Mouse (Mus musculus): ENCODE measurements around the gene Gstk1. TPM values are rescaled to one million over a fixed set of nuclear protein-coding genes. Genes with fewer than 3 reads are reported as not detected.
A peak's percentile ranks its signal among the peaks of the same experiment; 100 is the strongest.

Gene Gstk1
- polyA plus RNA-seq, 1 experiment from 2014 or later: 33.3 TPM

DNA sequence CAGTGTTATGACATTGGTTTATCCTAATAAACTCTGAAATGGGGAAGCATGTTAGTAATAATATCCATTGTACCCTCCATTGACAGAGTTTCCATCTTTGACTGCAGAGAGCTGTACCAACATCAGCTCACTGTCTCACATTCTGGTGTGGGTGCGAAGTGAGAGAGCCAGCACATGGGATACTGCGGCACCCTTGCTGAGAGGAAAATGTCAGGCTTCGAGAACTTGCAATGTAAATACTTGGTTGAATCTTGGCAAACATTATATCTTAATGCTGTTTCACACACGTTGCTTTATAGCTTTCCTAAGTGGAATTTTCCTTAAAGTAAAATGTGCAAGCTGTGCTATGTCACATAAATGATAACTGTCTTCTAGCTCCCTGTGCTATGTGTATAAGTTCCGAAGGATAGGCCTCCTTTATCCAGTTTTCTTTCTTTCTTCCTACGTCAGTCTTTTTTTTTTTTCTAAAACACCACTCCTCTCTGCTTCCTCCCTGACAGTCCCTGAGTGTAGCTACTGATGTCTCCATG is 8.4 kb upstream of the Gstk1 start:
- no peak overlapping the region for H3K4me3 ChIP-seq (ENCODE audit: low read length)
- no peak for ATAC-seq (ENCODE audit: low FRiP score, low TSS enrichment)
- WGBS: 72% methylated on average over 6 of the region's 6 CpGs

DNA sequence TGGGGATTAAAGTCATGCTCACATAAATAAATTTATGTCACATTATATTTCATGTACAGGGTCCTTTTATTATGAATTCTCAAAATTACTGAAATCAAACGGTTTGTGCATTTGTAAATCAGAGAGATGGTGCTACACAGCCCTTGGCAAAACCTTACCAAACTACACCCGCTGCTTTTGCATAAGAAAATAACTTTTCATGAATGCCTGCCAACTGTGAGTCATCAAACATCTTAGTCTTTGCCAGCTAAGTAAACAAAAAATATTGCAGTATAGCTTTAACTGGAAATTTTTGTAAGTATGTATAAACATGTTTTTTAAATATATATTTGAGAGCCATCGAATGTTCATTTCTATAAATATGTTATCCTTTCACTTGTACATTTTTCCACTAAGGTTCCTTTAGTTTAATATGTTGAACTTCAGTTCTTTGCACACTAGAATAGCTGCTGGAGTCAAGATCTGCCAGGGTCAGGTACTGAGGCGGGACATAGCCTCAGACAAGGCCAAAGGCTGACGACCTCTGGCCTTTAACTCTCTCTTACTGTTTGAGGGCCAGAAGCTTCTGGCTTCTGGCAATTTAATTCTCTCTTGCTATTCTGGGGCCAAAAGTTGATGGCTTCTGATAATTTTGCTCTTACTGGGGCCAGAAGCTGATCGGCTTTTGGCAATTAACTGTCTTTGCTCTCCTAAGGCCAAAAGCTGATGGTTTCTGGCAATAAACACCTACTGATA is 4.3 kb upstream of the Gstk1 start:
- Histone ChIP-seq H3K9ac (ENCODE audit: low read depth, low read length) (no peak overlapping the region), H3K4me1 (ENCODE audit: control insufficient read depth, insufficient read depth, low read length) (no peaks in the 10 kb centered on the region), H3K36me3 (ENCODE audit: control insufficient read depth, insufficient read depth, low read length) (no peaks in the 10 kb centered on the region), H3K27me3 (ENCODE audit: control insufficient read depth, insufficient read depth, low read length) (no peaks in the 10 kb centered on the region), H3K4me3 (ENCODE audit: low read length) (no peak overlapping the region), H3K4me2 (replicated peaks; ENCODE audit: low read depth, low read length) (no peak overlapping the region), H3K27ac (ENCODE audit: low read depth, low read length) (no peak overlapping the region), H3K9me3 (ENCODE audit: control insufficient read depth, low read length) (no peaks in the 10 kb centered on the region)
- 77% methylated on average over 6 of the region's 6 CpGs for WGBS
- ATAC-seq (ENCODE audit: low FRiP score, low TSS enrichment): no peak

More for the DNA sequence above, 8.4 kb upstream of the Gstk1 start:
- H3K4me2 ChIP-seq (replicated peaks; ENCODE audit: low read depth, low read length): no peak overlapping the region
- H3K27me3 ChIP-seq (ENCODE audit: control insufficient read depth, insufficient read depth, low read length): no peaks in the 10 kb centered on the region
- no peaks in the 10 kb centered on the region for H3K36me3 ChIP-seq (ENCODE audit: control insufficient read depth, insufficient read depth, low read length)
- H3K9me3 ChIP-seq (ENCODE audit: control insufficient read depth, low read length): no peaks in the 10 kb centered on the region
- H3K27ac ChIP-seq (ENCODE audit: low read depth, low read length): no peak overlapping the region
- no peaks in the 10 kb centered on the region for H3K4me1 ChIP-seq (ENCODE audit: control insufficient read depth, insufficient read depth, low read length)
- H3K9ac ChIP-seq (ENCODE audit: low read depth, low read length): no peak overlapping the region

DNA sequence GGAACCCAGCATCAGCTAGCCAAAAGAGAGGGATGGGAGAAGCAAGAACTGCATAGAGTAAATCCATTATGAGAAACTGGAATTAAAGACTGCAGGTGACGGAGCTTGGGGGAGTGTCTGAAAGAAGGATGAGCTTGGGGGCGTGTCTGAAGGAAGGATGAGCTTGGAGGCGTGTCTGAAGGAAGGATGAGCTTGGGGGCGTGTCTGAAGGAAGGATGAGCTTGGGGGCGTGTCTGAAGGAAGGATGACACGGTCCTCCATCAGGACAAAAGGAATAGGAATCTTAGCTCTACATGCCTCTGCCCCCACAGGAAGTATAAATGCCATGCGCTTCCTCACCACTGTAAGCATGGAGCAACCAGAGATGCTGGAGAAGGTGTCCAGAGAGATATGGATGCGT is 1.4 kb downstream of the Gstk1 start:
- Histone ChIP-seq H3K27ac (ENCODE audit: low read depth, low read length) (no peak overlapping the region), H3K4me1 (ENCODE audit: control insufficient read depth, insufficient read depth, low read length) (no peaks in the 10 kb centered on the region), H3K27me3 (ENCODE audit: control insufficient read depth, insufficient read depth, low read length) (no peaks in the 10 kb centered on the region), H3K9me3 (ENCODE audit: control insufficient read depth, low read length) (no peaks in the 10 kb centered on the region), H3K9ac (ENCODE audit: low read depth, low read length) (no peak overlapping the region), H3K4me3 (ENCODE audit: low read length) (peak overlapping the region; percentile 3; the same call in 1 of the 2 replicates), H3K4me2 (replicated peaks; ENCODE audit: low read depth, low read length) (peak overlapping the region; percentile 24; the same call in 1 of the 2 replicates), H3K36me3 (ENCODE audit: control insufficient read depth, insufficient read depth, low read length) (no peaks in the 10 kb centered on the region)
- WGBS: 13% methylated on average over 8 of the region's 8 CpGs
- peak; percentile 50 for ATAC-seq (ENCODE audit: low FRiP score, low TSS enrichment)

DNA sequence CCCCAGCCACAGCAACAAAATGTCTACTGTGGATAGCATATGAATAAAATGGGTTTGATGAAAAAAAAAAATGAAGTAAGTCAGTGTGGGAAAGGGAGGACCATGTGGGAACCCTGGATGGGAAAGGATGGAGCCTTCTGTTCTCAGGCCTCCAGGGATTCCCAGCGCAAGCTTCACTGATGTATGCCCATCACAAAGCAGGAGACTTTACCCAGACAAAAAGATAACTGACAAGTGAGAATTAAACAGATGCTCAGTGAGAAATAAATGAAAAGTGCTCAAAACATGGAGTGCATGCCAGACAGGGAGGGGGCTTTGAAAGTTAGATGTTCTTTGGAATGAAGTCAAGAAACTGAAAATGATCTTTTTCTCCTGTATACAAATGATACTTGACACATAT is 2.2 kb downstream of the Gstk1 start:
- H3K27ac ChIP-seq (ENCODE audit: low read depth, low read length): no peak overlapping the region
- WGBS: 89% methylated on average over 1 of the region's 1 CpGs
- H3K9me3 ChIP-seq (ENCODE audit: control insufficient read depth, low read length): no peaks in the 10 kb centered on the region
- H3K4me2 ChIP-seq (replicated peaks; ENCODE audit: low read depth, low read length): no peak overlapping the region
- H3K27me3 ChIP-seq (ENCODE audit: control insufficient read depth, insufficient read depth, low read length): no peaks in the 10 kb centered on the region
- no peak overlapping the region for H3K9ac ChIP-seq (ENCODE audit: low read depth, low read length)
- no peaks in the 10 kb centered on the region for H3K4me1 ChIP-seq (ENCODE audit: control insufficient read depth, insufficient read depth, low read length)
- ATAC-seq (ENCODE audit: low FRiP score, low TSS enrichment): no peak
- H3K4me3 ChIP-seq (ENCODE audit: low read length): peak overlapping the region; percentile 3; the same call in 1 of the 2 replicates
- no peaks in the 10 kb centered on the region for H3K36me3 ChIP-seq (ENCODE audit: control insufficient read depth, insufficient read depth, low read length)

DNA sequence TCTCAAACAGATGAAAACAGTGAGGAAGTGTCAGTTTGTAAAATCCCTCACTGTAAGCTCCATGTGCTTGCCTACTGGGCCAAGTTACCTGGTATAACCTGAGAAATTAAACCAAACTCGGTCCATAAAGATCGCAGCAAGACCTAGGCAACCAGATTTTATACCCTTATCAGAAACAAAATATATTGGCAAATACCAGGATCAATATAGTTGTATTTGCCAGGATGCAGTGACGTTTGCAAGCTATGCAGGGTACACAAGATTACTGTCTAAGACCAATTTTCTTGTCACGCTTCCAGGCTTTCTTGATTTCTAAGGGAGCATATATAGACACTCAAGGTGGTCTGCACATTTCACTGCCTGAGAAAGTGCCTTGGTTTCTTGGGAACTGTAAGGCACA is 6.1 kb downstream of the Gstk1 start:
- no peak overlapping the region for H3K4me3 ChIP-seq (ENCODE audit: low read length)
- H3K9ac ChIP-seq (ENCODE audit: low read depth, low read length): no peak overlapping the region
- H3K4me2 ChIP-seq (replicated peaks; ENCODE audit: low read depth, low read length): no peak overlapping the region
- no peak overlapping the region for H3K27ac ChIP-seq (ENCODE audit: low read depth, low read length)
- no peak for ATAC-seq (ENCODE audit: low FRiP score, low TSS enrichment)
- no peaks in the 10 kb centered on the region for H3K4me1 ChIP-seq (ENCODE audit: control insufficient read depth, insufficient read depth, low read length)
- no peaks in the 10 kb centered on the region for H3K36me3 ChIP-seq (ENCODE audit: control insufficient read depth, insufficient read depth, low read length)
- no peaks in the 10 kb centered on the region for H3K9me3 ChIP-seq (ENCODE audit: control insufficient read depth, low read length)
- WGBS: 89% methylated on average over 4 of the region's 4 CpGs
- no peaks in the 10 kb centered on the region for H3K27me3 ChIP-seq (ENCODE audit: control insufficient read depth, insufficient read depth, low read length)

DNA sequence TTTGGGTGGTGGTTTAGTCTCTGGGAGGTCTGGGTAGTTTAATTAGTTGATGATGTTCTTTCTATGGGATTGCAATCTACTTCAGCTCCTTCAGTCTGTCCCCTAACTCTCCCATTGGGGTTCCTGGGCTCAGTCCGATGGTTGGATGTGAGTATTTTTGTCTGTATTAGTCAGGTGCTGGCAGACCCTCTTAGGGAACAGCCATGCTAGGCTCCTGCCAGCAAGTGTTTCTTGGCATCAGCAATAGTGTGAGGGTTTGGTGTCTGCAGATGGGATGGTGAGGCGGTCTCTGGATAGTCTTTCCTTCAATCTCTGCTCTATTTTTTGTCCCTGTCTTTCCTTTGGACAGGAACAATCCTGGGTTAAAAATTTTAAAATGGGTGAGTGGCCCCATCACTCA is 7.4 kb downstream of the Gstk1 start:
- Histone ChIP-seq H3K4me3 (ENCODE audit: low read length) (no peak overlapping the region), H3K4me1 (ENCODE audit: control insufficient read depth, insufficient read depth, low read length) (no peaks in the 10 kb centered on the region), H3K4me2 (replicated peaks; ENCODE audit: low read depth, low read length) (no peak overlapping the region), H3K9ac (ENCODE audit: low read depth, low read length) (no peak overlapping the region), H3K36me3 (ENCODE audit: control insufficient read depth, insufficient read depth, low read length) (no peaks in the 10 kb centered on the region), H3K27ac (ENCODE audit: low read depth, low read length) (no peak overlapping the region), H3K27me3 (ENCODE audit: control insufficient read depth, insufficient read depth, low read length) (no peaks in the 10 kb centered on the region), H3K9me3 (ENCODE audit: control insufficient read depth, low read length) (no peaks in the 10 kb centered on the region)
- WGBS: 81% methylated on average over 2 of the region's 2 CpGs
- no peak for ATAC-seq (ENCODE audit: low FRiP score, low TSS enrichment)

DNA sequence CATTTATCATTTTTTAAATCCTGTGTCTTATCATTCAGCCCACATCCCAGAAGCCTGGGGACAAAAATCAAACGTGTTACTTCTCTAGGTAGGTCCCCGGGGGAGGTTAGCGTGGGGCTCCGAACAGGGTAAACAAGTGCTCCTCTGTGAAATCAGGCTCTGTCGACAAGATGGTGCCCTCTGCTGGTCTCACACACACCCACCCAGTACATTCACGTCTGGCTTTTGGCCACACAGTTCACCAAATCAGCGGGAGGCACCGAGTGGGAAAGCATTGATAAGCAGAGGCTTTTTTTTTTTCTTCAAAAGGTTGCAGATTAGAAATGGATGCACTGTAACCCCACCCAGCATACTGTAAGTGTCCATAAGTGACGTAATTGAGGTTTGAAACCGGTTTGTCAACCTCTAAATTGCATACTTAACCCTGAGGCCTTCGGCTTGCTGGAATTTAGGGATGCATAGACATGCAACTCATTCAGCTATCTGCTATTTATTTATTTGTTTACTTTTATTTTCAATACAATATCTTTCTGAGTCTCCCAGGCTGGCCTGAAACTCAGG is 11.6 kb downstream of the Gstk1 start:
- H3K27me3 ChIP-seq (ENCODE audit: control insufficient read depth, insufficient read depth, low read length): no peaks in the 10 kb centered on the region
- no peak overlapping the region for H3K4me3 ChIP-seq (ENCODE audit: low read length)
- H3K9me3 ChIP-seq (ENCODE audit: control insufficient read depth, low read length): no peaks in the 10 kb centered on the region
- H3K9ac ChIP-seq (ENCODE audit: low read depth, low read length): no peak overlapping the region
- 14% methylated on average over 11 of the region's 11 CpGs for WGBS
- 0 out of 2 replicates have a peak, but pooled peaks cover 6% of the 10 kb centered on the region for H3K4me1 ChIP-seq (ENCODE audit: control insufficient read depth, insufficient read depth, low read length)
- no peak overlapping the region for H3K27ac ChIP-seq (ENCODE audit: low read depth, low read length)
- peak; percentile 73; the same call in 1 of the 2 replicates for ATAC-seq (ENCODE audit: low FRiP score, low TSS enrichment)
- no peaks in the 10 kb centered on the region for H3K36me3 ChIP-seq (ENCODE audit: control insufficient read depth, insufficient read depth, low read length)
- H3K4me2 ChIP-seq (replicated peaks; ENCODE audit: low read depth, low read length): 0 out of 2 replicates have a peak overlapping the region, but pooled peaks have one; percentile 15

DNA sequence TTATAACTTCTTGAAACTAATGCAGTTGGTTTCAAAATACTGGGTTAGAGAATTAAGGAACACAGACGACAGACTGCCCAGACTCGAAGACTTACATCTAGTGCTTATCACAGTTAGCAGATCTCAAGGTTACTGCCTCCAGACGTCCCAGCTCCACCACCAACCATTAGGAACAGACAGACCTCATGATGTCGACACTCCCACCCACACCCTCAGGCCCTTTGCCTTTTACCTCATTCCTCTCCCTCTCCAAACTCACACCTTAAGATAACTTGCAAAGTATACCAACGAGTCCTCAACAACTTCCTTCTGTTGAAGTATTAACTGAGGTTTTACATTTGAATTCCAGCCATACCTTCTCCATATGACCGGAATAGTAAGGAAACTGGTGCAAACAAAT is 14.7 kb downstream of the Gstk1 start:
- ATAC-seq (ENCODE audit: low FRiP score, low TSS enrichment): no peak
- Histone ChIP-seq H3K27ac (ENCODE audit: low read depth, low read length) (no peak overlapping the region), H3K27me3 (ENCODE audit: control insufficient read depth, insufficient read depth, low read length) (no peaks in the 10 kb centered on the region), H3K4me3 (ENCODE audit: low read length) (no peak overlapping the region), H3K9me3 (ENCODE audit: control insufficient read depth, low read length) (no peaks in the 10 kb centered on the region), H3K4me2 (replicated peaks; ENCODE audit: low read depth, low read length) (no peak overlapping the region), H3K36me3 (ENCODE audit: control insufficient read depth, insufficient read depth, low read length) (no peaks in the 10 kb centered on the region), H3K9ac (ENCODE audit: low read depth, low read length) (no peak overlapping the region), H3K4me1 (ENCODE audit: control insufficient read depth, insufficient read depth, low read length) (0 out of 2 replicates have a peak, but pooled peaks cover 6% of the 10 kb centered on the region)
- WGBS: 57% methylated on average over 6 of the region's 6 CpGs

DNA sequence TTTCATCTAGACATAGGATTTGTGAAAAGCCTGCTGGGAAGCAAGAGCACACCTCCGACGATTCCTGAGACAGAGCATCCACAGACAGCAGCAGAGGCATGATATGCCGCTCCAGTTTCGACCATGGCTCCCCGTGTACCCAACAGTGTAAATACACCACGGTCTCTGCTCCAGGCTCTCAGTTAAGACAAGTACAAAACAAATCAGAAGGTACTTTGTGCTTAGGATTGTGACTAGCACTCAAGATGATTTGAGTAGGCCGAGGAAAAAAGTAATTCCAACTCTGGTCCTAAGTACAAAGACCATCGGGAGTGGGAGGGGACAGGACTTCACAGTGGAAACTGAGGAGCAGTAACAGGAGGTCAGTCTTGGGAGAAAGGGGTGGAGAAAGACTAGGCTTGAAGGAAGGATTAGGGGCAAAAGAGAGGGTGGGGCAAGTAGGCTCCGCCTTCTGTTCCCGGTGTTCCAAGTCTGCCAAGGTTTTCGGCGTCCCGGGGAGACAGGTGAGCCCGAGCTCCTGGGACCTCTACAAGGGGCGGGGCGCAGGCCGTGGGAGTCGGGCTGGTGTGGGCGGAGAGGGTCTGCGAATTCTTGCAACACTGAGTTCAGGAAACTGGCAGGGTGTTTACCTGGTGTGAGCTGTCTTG is 15.9 kb downstream of the Gstk1 start, which contains the start of gene Tmem139:
TSS of gene Tmem139 (plus strand) at position 447 of the 647 bp plus-strand sequence.
- H3K4me2 ChIP-seq (replicated peaks; ENCODE audit: low read depth, low read length): peak within 1 kb of the TSS; percentile 49
- H3K9me3 ChIP-seq (ENCODE audit: control insufficient read depth, low read length): no peaks in the 10 kb centered on the region
- H3K4me1 ChIP-seq (ENCODE audit: control insufficient read depth, insufficient read depth, low read length): 0 out of 2 replicates have a peak, but pooled peaks cover 6% of the 10 kb centered on the region
- no peak for ATAC-seq (ENCODE audit: low FRiP score, low TSS enrichment)
- H3K27ac ChIP-seq (ENCODE audit: low read depth, low read length): no peak within 1 kb of the TSS
- 13% methylated on average over 20 of the region's 20 CpGs for WGBS
- H3K4me3 ChIP-seq (ENCODE audit: low read length): peak within 1 kb of the TSS; percentile 28
- no peaks in the 10 kb centered on the region for H3K27me3 ChIP-seq (ENCODE audit: control insufficient read depth, insufficient read depth, low read length)
- no peaks in the 10 kb centered on the region for H3K36me3 ChIP-seq (ENCODE audit: control insufficient read depth, insufficient read depth, low read length)
- peak within 1 kb of the TSS; percentile 44 for H3K9ac ChIP-seq (ENCODE audit: low read depth, low read length)

Data from kidney, embryonic 14.5 days (tissue).